Mouse (Mus musculus) spleen, postnatal 14 days (tissue): ENCODE measurements around the gene Sgo1.

Source experiments
- DNase-seq, 2 experiments: peaks; one replicate each; pipeline ENCODE4 v3.0.0; 2021 to 2022; ENCODE audit warnings: low spot score in 2 of 2

The Sgo1 gene

DNA sequence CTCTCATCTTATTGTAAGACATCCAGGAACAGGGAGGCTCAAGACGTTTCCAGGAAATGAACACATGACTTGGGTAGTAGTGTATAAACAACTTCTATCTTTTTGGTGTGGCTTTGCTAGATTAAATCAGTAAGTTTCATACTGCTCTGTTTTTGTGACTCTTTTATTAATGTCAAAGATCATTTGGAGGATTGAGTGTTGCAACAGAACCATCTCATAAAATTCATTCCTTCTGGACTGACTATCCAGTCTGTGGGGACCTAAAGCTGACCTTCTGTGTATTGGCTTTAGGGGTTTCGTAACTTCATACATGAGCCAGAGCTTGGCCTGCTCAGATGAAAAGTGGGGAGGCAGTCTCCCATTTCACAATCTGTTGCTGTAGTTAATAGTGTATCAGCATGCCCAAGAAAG, 38.9 kb downstream of the Sgo1 start:
- no peak for DNase-seq

GRCm38 (mm10) chr17:53643360-53643759, 45.8 kb downstream of the Sgo1 start:
- DNase-seq = no peak

- DNase-seq = no peak
Observed at GRCm38 (mm10) chr17:53631344-53631743, 57.8 kb downstream of the Sgo1 start.

- DNase-seq = no peak
Observed at GRCm38 (mm10) chr17:53628131-53628530, 61.0 kb downstream of the Sgo1 start.

DNA sequence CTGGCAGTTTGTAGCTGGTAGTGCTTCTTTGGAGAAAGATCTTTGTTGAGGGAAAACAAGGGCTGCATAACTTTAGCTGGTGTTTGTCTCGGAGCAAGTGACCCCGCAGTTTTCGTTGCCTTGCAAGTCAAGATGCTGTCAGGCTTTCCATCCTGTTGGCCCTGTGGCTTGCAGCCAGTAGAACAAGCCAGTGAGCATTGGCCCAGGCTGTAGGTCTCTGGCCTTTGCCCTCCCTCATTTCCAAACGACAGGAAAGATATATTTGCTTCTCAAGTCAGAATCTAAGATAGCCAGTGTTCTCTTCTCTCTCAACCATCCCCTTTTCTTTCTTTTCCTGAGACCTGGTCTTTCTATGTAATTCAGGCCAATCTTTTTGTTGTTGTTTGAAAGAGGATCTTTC, 61.6 kb downstream of the Sgo1 start:
- no peak for DNase-seq

DNA sequence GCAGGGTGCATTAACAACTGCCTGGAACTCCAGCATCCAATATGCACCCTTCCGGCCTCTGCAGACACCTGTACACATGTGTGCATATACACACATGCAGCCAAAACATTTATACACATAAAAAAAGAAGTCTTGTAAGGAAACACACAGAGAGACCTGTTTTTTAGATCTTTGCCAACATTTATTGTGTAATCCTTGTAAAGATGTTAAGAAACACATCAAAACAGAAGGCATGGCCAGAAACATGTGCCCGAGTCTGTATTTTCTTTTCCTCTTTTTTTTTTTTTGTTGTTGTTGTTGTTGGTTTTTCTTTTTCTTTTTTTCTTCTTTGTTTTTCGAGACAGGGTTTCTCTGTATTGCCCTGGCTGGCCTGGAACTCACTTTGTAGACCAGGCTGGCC, 63.0 kb downstream of the Sgo1 start:
- no peak for DNase-seq
